Mouse (Mus musculus): ENCODE results near the gene Pnldc1.
"Not testable (repeated sequence)": the region's sequence is repeated elsewhere in the genome, so short reads cannot be mapped to it uniquely, and the experiment has no call there.

Gene Pnldc1

DNA sequence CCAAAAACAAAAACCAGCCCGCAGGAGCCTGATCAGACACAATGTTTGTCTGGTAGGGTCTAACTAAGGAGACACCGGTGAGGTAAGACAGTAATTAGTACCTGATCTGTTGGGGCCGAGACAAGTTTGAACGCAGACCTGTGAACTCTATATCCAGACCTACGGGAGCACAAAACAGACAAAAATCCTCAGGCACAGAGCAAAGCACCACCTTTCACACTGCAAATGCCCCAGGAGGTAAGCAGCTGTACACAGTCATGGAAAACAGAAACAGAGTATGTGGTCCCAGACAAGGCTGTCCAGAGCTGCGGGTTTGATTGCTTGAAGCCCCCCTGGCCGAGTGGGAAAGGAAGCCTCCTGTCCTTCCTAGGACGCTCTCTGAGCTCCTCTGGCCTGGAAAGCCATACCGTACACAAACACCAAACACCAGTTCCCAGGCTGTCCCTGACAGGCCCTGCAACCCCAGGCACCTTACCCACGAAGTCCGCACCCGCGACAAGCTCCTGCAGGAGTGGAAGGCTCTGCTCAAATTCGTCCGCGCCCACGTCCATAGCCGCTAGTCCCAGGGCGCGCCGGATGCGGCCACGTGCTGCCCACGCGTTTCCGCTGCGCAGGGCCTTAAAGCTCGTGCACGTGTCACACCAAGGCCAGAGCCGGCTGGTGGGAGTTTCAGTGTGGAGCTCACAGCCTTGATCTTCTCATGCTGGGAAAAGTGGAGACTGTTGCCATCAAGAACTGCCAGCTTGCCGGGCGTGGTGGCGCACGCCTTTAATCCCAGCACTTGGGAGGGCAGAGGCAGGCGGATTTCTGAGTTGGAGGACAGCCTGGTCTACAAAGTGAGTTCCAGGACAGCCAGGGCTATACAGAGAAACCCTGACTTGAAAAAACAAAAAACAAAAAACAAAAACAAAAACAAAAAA lies at the start of gene Pnldc1:
Pnldc1 (minus strand) TSS at position 870 of the 920 bp plus-strand sequence.
- DNase-seq (ENCODE audit: extremely low read depth, insufficient read length, low spot score): peak; percentile 27

DNA sequence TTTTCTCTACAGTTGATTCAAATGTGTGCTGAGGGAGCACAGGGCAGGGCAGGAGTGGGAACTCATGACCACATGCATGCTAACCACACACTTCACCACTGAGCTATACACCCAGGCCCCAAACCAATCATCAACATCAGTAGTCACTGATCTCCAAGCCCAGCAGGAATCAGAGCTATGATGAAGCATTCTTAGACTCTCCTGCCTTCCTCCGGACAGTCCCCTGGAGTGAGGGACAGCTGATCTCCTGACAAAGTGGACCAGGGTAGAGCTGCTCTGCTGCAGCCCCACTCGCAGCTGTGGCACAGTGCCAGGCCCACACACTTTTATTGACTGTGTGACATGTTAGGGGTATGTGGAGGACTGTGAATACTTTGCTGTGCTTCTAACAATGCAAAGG lies 49.3 kb upstream of the Pnldc1 start:
- not testable (repeated sequence) for DNase-seq (ENCODE audit: extremely low read depth, insufficient read length, low spot score)

DNA sequence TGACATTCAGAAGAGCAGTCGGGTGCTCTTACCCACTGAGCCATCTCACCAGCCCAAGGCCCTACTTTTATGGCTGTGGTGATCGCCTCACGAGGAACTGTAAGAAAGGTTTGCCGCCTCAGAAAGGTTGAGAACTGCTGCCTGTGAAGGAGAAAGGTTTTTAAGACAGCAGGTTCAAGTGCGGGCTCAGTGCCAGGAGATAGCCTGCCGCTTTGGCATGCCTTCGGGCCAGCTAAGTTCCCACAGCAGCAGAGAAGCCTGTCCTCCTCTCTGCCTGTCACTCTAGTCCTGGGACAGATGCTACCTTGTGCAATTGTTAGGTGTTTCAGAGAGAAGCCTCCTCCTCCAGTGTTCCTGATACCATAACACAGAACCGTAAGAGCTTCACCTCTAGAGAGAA lies 46.6 kb upstream of the Pnldc1 start:
- DNase-seq (ENCODE audit: extremely low read depth, insufficient read length, low spot score): no peak

DNA sequence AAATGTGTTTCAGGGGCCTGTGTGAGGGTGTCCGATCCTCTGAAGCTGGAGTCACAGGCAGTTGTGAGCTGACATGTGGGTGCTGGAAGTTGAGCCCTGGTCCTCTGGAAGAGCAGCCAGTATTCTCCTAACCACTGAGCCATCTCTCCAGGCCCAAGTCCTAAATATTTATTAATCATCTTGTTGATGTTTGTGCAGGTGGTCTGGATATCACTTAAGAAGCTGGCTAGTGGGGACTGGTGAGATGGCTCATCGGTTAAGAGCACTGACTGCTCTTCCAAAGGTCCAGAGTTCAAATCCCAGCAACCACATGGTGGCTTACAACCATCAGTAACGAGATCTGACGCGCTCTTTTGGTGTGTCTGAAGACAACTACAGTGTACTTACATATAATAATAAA lies 39.6 kb upstream of the Pnldc1 start:
- DNase-seq (ENCODE audit: extremely low read depth, insufficient read length, low spot score): no peak

DNA sequence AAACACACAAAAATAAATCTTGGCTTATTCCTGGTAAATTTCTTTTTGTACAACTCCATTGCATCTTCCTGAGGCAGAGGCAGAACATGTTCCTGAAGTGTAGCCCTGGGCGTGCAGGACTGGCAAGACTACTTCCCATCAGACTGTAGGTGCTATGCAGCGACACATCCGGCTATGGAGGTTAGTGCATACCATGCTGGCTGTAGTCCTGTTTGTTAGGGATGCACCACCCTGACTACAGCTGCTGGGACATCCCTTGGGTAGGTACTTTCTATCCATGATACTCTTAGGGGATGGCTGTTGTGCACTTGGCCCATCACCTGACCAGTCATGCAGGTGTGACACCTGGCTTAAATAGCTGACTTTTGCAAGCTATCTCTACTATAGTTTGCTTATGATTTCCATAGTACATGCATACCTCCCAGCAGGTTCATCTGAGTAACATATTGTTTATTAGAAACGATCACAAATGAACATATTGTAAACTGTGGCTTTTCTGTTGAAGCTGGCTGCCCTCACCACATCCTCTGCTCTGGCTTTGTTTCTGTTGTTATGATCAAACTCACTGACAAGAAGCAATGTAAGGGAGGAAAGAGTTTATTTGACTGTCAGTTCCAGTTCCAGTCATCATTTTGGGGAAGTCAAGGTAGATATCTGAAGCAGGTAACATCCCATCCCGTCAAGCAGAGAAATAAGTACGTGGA lies 32.6 kb upstream of the Pnldc1 start:
- no peak for DNase-seq (ENCODE audit: extremely low read depth, insufficient read length, low spot score)

DNA sequence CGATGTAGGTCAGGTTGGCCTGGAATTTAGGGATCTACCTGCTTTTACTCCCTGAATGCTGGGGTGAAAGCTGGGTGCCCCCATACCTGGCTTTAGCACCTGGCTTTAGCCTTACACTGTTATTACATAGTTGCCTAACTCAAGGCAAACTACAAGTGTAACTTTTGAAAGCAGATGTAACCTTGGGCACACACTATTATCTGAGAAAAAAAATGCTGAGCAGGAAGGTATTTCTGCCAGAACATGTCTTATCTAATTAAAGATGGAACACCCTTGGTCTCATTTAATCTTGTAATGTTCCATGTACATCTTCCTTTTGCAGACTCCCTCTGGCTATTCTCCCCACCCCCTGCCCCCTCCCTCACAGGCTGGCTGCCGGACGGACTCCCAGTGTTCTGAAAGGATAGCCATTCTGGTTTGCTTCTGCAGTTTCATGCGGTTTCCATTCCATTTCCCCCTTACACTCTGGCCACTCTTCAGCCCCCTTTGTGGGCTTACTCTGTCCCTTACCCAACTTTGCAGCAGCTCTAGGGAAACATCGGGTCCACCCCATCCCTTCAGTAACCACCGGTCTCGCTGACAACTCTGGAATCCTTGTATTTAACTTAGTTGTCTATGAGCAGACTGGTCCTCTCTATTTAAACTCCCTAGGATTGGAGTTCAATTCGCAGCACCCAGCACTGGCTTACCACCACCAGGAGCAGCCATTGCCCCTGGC lies 31.7 kb upstream of the Pnldc1 start:
- DNase-seq (ENCODE audit: extremely low read depth, insufficient read length, low spot score): no peak

DNA sequence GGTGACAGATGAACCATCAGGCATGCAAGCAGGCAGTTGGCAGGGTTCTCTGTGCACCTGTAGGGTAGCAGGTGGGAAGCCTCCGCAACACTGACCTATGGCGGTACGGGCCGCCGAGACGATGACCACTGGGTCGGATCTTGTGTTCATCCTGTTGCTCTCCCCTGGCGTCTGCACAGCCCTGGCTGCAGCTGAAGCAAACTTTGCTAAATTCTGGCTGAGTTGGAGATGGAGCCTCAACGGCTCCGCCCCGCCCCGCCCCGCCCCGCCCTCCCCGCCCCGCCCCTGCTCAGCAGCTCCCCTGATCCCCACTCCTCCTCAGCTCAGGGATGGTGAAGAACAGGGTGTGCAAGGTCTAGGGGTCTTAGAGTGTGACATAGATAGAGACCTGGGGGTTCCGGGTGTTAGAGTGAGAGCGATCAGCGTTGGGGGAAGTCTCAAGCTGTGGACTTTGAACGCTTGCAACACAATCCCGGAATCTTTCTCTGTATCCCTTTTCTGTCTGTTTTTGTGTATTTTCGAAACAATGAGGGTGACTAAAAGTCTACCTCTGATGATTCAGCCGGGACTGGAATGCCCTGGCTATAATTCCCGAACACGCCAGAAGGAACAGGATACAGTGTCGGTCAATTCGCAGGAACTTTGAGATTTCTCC lies 30.2 kb upstream of the Pnldc1 start, which contains the start of gene Acat3:
Acat3 (minus strand) TSS at position 450 of the 655 bp plus-strand sequence.
- DNase-seq (ENCODE audit: extremely low read depth, insufficient read length, low spot score): peak; percentile 57

DNA sequence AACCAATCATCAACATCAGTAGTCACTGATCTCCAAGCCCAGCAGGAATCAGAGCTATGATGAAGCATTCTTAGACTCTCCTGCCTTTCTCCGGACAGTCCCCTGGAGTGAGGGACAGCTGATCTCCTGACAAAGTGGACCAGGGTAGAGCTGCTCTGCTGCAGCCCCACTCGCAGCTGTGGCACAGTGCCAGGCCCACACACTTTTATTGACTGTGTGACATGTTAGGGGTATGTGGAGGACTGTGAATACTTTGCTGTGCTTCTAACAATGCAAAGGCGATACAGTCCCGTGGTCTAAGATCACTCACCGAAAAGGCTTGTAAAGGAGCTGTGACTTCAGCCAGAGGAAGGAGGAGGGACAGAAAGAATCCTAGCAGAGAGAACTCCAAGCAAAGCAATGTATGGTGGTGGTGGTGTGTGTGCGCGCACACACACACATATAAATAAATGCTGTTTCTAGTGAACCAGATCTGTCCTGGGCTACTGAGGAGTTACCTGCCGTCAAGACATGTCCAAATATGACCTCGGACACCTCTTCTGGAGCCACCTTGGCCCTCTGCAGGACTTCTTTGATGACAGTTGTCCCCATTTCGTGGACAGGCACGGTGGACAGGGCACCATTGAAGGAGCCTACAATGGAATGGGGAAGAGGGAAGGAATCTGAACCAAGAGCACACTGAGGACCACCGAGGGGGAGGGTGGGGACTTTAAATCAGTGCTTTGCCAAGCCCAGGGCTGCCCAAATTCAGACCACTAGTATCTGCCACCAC lies 29.5 kb upstream of the Pnldc1 start:
- not testable (repeated sequence) for DNase-seq (ENCODE audit: extremely low read depth, insufficient read length, low spot score)

DNA sequence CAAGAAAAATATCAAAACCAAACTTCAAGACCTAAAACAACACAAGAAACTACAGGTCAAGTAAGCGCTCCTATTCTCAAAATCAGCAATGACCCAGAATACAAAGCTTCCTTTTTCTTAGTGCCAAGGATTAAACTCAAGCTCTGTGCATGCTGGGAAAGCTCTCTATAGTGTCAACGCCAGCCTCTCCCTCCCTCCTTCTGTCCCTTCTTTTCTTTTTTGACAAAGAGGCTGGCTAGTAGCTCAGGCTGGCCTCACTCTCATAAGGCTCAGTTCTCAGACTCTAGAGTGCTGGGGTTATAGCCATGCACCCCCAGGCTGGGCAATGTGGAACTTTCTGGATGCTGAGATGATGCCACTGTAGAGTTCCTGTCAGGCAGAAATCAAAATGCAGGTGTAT lies 28.0 kb upstream of the Pnldc1 start:
- no peak for DNase-seq (ENCODE audit: extremely low read depth, insufficient read length, low spot score)

DNA sequence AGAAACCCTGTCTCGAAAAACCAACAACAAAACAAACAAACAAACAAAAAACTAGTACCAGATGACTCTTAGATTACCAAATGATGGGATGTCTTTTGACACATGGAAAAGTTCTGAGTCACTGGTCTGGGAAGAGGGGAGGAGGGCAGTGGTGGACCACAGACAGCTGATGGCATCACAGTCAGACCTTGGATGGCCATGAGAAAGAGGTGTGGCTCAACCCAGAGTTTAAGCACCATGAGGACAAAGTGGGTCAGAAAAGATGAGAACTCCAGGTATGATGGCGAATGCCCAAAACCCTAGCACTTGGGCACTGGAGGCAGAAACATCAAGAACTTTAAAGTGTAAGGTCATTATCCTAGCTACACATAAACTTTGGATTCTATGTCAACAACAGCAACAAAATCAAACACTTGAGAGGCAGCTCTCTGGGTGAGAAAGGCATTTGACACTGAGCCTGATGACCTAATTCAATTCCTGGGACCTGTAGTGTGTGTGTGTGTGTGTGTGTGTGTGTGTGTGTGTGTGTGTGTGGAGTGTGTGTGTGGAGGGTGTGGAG lies 27.5 kb upstream of the Pnldc1 start:
- no peak for DNase-seq (ENCODE audit: extremely low read depth, insufficient read length, low spot score)

DNA sequence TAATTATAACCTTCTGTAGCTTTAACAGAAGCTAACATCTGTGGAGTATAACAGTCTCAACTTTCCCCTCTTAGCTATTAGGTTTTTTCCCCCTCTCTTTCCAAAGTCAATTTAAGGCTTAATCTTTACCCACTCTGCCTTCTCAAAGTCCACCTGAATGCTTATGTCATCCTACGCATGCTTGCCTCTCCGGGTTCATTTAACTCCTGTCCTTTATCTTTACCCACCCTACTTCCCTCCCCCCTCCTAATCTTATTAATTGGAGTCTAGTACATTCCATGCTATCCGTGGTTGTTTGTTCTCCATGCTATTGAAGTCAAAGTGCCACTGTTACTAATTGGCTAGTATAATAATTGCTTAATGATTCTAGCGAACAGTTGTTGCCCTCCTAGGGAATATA lies 25.7 kb upstream of the Pnldc1 start:
- DNase-seq (ENCODE audit: extremely low read depth, insufficient read length, low spot score): no peak

DNA sequence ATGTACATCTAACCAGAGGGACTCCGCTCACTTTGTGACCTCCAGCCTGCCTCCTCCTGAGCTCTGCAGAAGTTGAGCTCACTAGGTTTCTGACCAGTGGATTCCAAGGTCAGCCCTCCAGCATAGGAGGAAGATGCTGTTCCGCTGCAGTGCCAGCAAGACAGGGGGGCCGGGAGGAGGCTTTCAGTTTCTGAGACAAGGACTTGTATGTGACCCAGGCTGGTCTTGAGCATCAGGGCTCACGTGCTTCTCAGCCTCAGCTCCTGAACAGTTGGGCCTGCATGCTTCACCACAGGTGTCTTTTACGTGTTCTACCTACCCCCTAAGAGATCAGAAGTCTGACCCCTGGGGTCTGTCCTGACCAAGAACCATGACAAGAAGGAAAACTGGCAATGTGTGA lies 21.5 kb upstream of the Pnldc1 start:
- not testable (repeated sequence) for DNase-seq (ENCODE audit: extremely low read depth, insufficient read length, low spot score)

DNA sequence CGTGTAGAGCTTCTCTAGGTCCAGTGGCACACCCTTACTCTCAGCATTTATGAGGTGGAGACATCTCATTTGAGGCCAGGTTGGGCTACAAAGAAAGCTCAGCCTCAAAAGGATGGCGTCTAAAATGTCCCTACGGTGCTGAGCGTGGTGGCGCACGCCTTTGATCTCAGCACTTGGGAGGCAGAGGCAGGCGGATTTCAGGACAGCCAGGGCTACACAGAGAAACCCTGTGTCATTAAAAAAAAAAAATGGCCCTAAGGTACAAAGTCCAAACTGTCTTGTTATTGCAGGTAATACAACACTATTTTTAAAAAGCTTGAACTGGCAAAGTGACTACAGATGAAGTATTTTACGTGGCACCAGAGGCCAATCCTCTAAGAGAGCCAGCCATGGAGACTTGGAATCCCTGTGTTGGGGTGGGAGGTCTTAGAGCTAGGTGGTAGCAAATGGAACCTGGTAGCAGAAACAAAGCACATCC lies 15.7 kb upstream of the Pnldc1 start:
- DNase-seq (ENCODE audit: extremely low read depth, insufficient read length, low spot score): no peak

DNA sequence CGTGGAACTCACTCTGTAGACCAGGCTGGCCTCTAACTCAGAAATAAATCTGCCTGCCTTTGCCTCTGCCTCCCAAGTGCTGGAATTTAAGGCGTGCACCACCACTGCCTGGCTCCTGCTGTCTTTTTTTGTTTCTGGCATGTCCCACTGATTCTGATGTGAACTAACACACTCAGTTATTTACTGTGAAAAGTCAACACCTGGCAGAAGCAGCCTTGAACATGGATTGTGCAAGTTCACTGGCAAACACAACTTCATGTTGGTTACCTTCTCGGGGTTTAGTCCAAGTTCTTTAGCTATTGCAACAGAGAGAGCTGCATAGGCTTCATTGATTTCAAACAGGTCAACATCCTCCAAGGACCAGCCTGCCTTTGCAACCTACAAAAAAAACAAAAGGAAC lies 15.0 kb upstream of the Pnldc1 start:
- no peak for DNase-seq (ENCODE audit: extremely low read depth, insufficient read length, low spot score)

DNA sequence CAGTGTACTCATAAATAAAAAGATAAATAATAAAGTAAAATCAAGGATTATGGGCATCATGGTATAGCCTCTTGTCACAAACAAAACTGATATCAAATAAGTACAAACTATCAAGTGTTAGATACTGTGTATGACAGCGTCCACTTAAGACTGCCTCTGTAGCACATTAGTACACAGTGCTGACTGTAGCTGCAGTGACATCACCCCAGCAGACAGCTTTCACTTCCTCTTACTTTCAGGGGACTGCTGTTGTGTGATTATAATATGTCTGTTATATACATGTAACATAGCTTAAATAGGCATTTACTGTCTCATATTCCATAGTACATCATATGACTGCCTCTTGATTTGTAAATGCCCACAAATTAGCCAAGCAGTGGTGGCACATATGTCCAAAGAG lies 11.0 kb upstream of the Pnldc1 start:
- no peak for DNase-seq (ENCODE audit: extremely low read depth, insufficient read length, low spot score)

DNA sequence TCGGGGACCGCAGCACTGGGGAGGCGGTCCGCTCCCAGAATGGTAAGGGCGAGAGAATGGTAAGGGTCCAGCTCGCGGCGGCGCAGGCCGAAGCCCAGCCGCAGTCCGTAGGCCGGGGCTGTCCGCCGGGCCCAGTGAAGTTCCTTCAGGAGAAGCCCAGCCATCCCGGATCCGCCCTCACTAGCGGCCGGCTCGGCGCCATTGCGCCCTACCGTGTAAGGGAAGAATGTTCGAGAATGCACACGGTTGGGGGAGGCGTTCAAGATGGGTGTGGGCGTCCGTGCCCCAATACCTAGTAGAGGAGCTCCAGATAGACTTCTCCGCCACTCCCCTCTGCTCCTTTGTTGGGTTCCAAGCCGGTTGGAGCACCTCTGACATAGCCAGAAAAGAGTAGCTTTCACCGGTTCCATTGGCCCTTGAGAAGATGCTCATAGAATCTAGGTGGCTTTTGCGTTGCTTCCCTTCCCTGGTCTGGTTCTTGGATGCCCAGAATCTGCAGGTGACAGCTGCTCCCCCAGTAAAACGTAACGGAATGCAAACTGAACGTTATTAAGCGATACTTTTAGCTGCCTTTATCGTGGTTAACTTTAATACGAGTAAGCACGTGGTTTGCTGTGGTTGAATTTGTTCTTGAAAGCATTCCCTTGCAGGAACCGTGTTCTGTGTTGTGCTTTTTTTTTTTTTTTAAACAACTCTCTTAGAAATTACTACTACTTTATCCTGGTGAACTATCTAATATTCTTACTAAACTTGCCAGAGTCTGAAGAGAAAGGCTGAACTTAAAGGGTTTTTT lies 6.8 kb upstream of the Pnldc1 start:
- DNase-seq (ENCODE audit: extremely low read depth, insufficient read length, low spot score): no peak

DNA sequence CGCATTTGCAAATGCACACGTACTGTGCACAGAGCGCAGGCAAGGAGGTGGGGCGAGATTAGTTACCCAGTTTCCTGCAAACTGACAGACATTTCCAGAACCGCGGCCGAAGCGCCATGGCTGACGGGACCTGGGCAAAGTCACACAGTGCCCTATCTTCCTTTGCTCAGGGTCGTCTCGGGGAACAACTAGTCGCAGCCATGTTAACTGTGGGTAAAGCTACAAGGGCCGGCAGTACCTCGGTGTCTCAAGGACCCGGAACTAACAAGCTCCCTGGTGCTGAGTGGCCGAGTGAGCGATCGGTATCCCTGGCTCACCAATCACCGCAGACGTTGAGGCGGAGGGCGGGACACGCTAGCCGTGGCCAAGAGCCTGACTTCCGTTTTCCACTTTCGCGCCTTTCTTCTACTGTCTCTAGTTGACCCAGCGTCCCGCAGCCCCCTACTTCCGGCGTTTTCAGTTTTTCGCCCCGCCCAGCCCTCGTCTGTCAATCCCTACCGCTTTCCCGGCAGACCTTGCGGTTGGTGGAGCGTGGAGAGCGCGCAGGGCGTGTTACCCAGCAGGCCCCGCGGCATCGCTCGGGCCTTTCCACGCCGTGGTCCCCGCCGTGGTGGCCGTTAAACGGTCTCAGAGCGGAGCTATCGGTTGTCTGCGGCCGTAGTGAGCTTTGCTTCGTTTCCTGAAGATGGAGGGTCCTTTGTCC lies 6.0 kb upstream of the Pnldc1 start, which contains the start of gene Mrpl18:
Mrpl18 (minus strand) TSS at position 465 of the 703 bp plus-strand sequence.
- DNase-seq (ENCODE audit: extremely low read depth, insufficient read length, low spot score): peak; percentile 100

DNA sequence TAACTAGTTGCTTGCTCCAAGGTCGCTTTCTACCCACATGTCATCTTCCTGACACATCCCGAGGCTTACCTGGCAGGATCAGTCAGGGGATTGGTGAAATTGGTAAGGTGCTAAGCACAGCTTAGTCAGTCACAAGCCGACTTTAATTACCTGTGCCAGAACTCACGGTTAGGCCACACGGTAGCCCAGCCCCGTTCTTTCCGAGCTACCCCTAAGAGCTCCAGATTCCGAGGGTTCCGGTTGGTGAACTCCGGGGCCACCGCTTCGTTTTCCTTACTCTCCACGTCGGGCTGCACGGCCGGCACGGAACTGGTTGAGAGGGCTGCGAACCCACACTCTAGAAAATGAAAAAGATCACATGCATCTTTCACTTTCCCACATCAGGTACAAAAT lies 5.5 kb upstream of the Pnldc1 start, which contains the start of gene Tcp1:
Tcp1 (plus strand) TSS at position 214 of the 393 bp plus-strand sequence.
- no peak for DNase-seq (ENCODE audit: extremely low read depth, insufficient read length, low spot score)

Measured in 3134 (cell line).